Mouse (Mus musculus) cerebellum, adult 9-11 months (tissue): ENCODE measurements around the gene Taf3.

Experiments
- DNase-seq: peaks from one replicate; pipeline ENCODE4 v3.0.0; 2022

Gene Taf3

GRCm38 (mm10) chr2:9955576-9956535, 92.5 kb downstream of the Taf3 start:
- DNase-seq = no peak

GRCm38 (mm10) chr2:9946739-9947138, 101.7 kb downstream of the Taf3 start:
- no peak for DNase-seq

DNA sequence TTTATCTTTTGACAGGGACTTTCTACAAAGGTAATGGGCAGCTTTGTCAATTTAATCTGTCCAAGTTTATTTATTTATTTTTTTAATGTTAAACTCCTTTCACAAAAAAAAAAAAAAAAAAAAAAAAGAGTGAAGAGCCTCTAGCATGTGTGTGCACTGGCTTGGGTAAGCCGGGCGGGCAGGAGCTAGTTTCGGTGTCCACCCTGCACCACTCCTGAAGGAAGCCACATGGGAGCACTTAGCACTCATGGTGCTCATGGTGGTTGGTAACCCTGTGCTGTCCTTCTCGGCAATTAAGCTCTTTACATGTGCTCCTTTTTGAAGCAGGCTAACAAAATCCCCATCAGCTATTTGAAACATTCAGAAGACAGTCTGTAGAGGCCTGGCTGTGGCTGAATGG, 102.8 kb downstream of the Taf3 start:
- DNase-seq = no peak

GRCm38 (mm10) chr2:9943011-9943410, 105.4 kb downstream of the Taf3 start:
- DNase-seq = no peak

GRCm38 (mm10) chr2:9939250-9939649, 109.1 kb downstream of the Taf3 start:
- DNase-seq = no peak

DNA sequence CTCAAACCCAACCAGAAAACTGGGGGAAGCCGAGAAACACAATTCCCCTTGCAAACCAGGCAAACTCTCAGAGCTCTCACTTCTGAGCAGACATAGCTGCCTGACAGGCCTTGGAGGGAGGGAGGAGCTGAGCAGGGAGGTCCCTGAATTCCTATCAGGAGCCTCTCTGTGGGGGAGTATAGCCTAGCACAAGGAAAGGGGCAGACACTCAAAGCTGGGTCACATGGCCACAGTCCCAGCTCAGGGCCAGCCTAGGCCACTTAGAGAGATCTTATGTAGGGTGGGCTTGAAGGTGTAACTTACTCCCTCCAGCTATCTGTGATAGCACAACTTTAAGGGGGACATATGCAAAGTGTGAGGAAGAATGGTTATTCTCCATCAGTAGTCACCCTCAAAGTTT, 112.4 kb downstream of the Taf3 start:
- no peak for DNase-seq

DNA sequence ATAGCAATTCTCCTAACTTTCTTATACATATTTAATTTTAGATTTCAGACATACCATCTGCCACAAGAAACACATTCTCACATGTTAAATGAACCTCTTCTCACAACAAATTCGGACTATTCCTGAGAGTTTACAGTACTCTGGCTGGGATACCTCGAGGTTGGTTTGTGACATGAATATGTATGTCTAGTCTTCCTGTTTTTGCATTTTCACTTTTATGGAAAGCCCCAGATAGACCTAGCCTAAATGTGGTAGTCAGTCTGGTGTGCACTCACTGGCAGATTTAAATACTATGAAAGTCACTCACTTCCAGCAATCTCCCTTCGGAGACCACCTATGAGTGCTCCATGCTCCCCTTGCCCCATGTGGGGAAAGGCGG, 121.5 kb downstream of the Taf3 start:
- no peak for DNase-seq

DNA sequence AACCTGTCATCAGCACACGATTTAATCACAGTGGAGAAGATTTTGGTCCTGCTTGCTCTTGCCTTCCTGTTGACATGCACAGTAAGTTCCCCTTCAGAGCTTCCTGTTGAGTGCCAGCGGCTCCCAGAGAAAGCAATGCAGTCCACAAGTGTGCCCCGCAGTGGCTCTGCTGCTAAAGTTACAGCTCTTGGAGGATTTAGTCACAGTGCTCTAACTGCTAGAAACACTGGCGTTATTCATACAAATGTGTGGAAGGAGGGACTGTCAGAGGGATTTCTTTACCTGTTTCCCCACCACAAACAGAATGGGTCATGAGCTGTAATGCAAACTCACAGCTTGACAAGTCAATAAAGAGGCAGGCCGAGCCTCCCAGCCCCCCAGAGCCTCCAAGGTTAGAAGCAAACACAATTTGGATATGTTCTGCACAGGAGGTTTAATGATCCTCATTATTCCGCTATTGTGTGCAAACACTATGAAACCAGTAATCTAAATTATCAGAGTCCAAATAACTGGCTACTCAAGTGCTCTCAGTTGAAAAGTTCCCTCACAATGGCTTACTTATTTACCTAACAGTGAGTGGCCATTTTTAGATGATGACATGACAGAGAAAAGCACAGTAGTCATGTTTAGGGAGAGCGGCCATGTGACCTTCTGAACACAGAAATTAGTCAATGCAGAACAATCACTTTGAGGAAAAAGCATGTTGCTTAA, 122.0 kb downstream of the Taf3 start:
- DNase-seq = no peak

DNA sequence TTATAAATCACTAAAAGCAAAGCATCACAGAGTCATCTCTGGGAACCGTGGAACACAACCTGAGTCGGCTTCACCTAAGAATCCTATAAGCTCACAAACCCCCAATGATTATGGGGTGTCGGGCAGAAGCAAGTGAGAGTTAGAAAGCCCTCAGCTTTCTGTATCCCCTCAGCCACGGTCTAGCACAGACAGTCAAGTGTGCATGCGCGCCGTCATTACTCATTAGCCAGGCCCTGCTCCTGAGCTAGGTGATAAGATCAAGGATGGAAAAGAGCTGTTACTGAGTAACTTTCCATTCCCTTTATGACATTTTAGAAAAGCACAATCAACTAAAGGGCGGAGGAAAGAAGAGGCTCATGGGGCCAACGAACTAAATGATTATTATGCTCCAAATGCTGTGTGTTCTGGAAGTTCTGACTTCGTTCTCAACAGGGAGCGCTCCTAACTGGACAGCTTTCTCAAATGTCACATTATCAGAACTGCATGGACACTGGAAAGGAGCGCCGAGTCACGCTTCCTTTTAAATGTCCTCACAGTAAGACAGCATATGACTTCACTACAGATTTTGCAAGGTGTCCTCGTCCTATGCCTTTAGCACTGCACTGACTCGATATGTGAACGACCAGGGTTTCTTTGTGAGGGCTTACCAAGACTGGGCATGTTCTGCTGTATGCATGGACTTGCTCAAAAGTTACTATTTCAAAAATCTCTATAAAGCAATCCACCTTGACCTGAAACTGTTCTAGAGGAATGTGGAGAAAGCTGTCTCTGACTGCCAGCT, 129.5 kb downstream of the Taf3 start:
- DNase-seq = no peak

GRCm38 (mm10) chr2:9917602-9918001, 130.8 kb downstream of the Taf3 start:
- DNase-seq = no peak

- DNase-seq = no peak
These were observed 142.4 kb downstream of the Taf3 start for GRCm38 (mm10) chr2:9905995-9906394.

DNA sequence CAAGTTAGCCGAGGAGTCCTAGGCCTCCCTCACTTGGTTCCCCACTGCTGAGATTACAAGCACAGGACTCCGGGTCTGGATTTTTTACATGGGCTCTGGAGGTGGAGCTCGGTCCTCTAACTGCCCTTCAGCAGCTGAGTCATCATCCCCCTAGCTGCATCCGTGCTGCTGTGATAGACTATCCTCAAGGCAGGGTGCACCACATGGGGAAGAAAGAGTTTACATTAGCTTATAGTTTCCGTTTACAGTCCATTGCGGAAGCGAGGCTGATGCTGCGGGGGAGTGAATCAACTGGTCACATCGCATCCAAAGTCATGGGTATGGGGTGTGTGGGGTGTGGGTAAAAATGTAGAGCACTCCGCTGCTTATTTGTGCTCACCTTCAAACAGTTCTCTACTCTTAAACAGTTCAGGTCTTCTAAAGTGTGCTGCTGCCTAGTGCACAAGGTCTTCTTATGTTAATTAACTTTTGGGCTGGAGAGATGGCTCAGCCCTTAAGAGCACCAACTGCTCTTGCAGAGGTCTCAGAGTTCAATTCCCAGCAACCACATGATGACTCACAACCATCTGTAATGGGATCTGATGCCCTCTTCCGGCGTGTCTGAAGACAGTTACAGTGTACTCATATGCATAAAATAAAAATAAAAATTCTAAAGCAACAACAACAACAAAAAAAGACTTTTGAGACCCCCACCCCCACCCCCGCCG, 144.4 kb downstream of the Taf3 start:
- DNase-seq = no peak

- no peak for DNase-seq
These were observed 150.6 kb downstream of the Taf3 start for GRCm38 (mm10) chr2:9897846-9898245.

DNA sequence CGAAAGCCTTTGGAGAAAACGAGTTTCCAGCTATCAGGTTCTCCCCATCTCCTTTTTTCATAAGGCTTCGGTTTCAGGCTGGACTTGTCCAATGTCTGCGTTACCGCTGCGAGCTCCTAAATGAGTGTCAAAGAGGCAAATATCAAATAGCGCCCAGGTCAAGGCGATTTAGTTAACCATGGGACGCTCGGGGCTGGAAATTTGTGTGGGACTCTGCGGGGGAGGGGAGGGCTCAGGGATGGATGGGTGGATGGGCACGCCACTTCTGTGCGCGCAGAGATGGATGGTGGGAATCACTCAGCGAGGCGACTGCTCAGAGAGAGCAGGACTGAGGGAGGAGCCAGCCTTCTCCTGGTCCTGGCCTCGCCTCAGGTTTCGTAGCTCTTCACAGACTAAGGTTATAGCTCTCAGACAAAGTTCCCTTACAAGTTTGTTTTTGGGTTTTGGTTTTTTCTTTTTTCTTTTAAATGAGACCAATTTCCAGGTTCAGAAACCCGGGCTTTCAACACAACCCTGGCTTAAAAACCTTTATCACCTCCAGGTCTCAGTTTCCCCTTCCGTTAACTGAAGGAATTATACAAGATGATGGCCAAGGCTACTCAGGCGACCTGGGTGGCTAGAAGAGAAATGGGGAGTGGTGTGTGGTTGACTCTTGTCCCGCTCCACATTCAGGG, 152.2 kb downstream of the Taf3 start:
- DNase-seq = no peak

- no peak for DNase-seq
These were observed 153.4 kb downstream of the Taf3 start for GRCm38 (mm10) chr2:9894836-9895593.

DNA sequence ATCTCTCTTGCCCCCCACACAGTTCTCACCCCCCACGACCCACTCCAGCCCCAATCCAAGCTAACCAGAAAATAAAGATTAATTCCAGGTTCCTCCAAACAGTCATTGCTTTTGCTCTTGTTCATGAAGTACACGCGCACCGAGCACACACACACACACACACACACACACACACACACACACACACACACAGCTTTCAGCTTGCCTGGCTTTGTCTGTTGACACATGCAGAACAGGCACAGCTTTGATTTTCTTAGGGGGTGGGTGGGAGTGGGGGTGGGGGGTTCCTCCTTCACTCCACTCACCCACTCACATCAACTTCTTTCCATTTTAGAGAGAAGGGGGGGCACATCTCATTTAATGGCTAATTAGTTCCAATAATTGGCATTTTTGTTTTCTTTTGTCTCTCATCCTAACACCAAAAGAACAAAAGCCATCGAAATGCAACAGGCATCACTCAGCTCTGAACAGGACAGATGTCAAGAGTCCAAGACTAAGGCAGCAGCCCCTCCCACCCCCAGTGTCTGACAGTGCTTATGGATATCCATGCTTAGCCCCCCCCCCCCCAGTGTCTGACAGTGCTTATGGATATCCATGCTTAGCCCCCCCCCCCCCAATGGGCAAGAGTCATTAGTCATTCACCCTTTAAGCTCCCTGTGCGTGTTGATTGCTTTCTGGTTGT, 155.0 kb downstream of the Taf3 start:
- no peak for DNase-seq

GRCm38 (mm10) chr2:9892541-9892940, 155.9 kb downstream of the Taf3 start:
- no peak for DNase-seq

- no peak for DNase-seq
These were observed 157.5 kb downstream of the Taf3 start for GRCm38 (mm10) chr2:9890906-9891305.

- DNase-seq = no peak
These were observed 158.1 kb downstream of the Taf3 start for GRCm38 (mm10) chr2:9890251-9890650.

DNA sequence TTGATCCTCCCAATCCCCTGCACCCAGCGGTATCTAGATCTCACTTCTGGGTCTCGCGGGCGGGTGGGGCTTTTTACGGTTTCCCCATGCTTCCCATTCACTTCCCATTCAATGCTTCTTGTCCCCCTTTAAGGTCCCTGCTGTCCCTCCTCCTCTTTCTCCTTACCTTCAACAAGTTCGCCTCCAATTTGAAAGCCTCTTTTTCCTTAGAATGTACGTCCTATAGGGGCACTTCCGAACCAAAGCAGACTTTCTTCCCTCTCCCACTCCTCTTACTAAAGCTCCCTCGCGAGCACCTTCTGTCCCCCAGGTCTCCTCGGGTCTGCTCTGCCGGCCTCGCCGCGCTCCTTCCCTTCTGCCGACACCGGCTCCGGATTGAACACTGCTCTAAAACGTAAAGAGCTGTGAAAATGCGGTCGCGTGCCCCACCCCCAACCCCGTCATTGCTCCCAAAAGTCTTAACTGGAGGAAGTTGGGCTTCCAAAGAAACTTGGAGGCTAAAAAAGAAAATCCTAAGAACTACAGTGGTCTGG, 158.7 kb downstream of the Taf3 start, which contains the start of gene Gata3:
Gene Gata3, minus strand, starts transcription at position 384 of the 533 bp plus-strand sequence.
- no peak for DNase-seq
